Mouse (Mus musculus): ENCODE measurements around the gene Lin7a. TPM values are rescaled to one million over a fixed set of nuclear protein-coding genes. Genes with fewer than 3 reads are reported as not detected.

Lin7a gene
- polyA plus RNA-seq, 1 experiment from 2014 or later = 9.5 TPM

GRCm38 (mm10) chr10:107353483-107353882 lies 82.0 kb downstream of the Lin7a start:
- no peaks in the 10 kb centered on the region for H3K4me1 ChIP-seq
- H3K36me3 ChIP-seq (ENCODE audit: poor library complexity, severe bottlenecking) = no peaks in the 10 kb centered on the region
- no peak overlapping the region for H3K4me3 ChIP-seq
- H3K27ac ChIP-seq = no peak overlapping the region
- H3K9ac ChIP-seq = no peak overlapping the region
- ATAC-seq = no peak
- no peaks in the 10 kb centered on the region for H3K9me3 ChIP-seq (replicated peaks)
- 93% methylated on average over 3 of the region's 3 CpGs for WGBS
- H3K4me2 ChIP-seq = no peak overlapping the region
- H3K27me3 ChIP-seq = no peaks in the 10 kb centered on the region

DNA sequence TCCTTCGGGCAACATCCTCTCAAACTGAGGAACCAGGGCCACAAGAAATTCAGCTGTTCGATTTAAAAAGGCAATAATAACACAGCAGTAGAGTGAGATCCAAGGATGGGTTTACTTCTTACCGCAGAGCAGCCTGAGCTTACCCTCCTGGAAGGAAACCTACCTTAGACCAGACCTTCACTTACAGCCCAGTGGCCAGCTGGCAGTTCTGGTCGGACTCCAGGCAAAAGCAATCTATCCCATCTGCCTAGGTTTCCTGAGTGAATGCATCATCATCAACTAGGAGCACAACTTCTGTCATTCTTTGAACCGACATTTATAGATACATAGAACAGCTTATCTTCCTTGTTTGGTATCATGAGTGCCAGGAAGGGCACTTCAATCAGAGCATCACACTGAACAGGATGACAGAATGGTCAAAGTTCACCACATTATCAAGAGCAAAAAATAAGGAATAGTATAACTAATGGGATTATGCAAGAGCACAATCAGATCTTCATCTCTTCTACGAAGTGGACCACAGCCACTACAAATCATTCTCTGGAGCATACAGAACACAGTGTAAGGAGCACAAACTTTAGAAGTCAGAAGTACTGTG lies 87.1 kb downstream of the Lin7a start:
- no peaks in the 10 kb centered on the region for H3K36me3 ChIP-seq (ENCODE audit: poor library complexity, severe bottlenecking)
- H3K4me3 ChIP-seq = no peak overlapping the region
- no peaks in the 10 kb centered on the region for H3K9me3 ChIP-seq (replicated peaks)
- no peaks in the 10 kb centered on the region for H3K27me3 ChIP-seq
- no peaks in the 10 kb centered on the region for H3K4me1 ChIP-seq
- WGBS = 93% methylated on average over 6 of the region's 6 CpGs
- no peak for ATAC-seq
- no peak overlapping the region for H3K9ac ChIP-seq
- no peak overlapping the region for H3K4me2 ChIP-seq
- H3K27ac ChIP-seq = no peak overlapping the region

- no peak for ATAC-seq
- no peak overlapping the region for H3K27ac ChIP-seq
- no peak overlapping the region for H3K4me3 ChIP-seq
- no peaks in the 10 kb centered on the region for H3K27me3 ChIP-seq
- H3K9ac ChIP-seq = no peak overlapping the region
- no peaks in the 10 kb centered on the region for H3K36me3 ChIP-seq (ENCODE audit: poor library complexity, severe bottlenecking)
- H3K4me2 ChIP-seq = no peak overlapping the region
- no peaks in the 10 kb centered on the region for H3K9me3 ChIP-seq (replicated peaks)
- no peaks in the 10 kb centered on the region for H3K4me1 ChIP-seq
These were observed 87.8 kb downstream of the Lin7a start for GRCm38 (mm10) chr10:107359296-107359695.

GRCm38 (mm10) chr10:107361546-107361945 lies 90.1 kb downstream of the Lin7a start:
- Histone ChIP-seq H3K27me3 (no peaks in the 10 kb centered on the region), H3K4me2 (no peak overlapping the region), H3K9me3 (replicated peaks) (no peaks in the 10 kb centered on the region), H3K27ac (no peak overlapping the region), H3K36me3 (ENCODE audit: poor library complexity, severe bottlenecking) (no peaks in the 10 kb centered on the region), H3K4me1 (no peaks in the 10 kb centered on the region), H3K9ac (no peak overlapping the region), H3K4me3 (no peak overlapping the region)
- no peak for ATAC-seq
- WGBS = 70% methylated on average over 4 of the region's 4 CpGs

DNA sequence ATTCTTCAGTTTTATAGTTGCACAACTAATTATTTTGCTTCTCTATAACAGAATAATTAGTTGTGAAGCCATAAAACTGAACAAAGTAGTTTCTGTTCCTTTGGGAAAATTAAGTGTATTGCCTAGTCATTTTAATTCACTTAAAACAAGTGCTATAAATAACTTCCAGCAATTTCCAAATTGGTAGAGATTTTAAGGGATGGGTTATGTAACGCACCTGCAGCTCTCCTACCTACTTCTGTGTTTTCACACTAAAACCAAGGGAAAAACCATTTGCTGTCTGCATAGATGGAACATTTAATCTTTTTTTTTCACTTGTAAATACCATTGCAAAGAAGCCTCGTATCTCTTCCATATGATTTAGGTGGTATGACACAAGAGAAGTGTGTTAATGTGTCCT lies 90.5 kb downstream of the Lin7a start:
- H3K4me1 ChIP-seq = no peaks in the 10 kb centered on the region
- H3K4me3 ChIP-seq = no peak overlapping the region
- no peaks in the 10 kb centered on the region for H3K9me3 ChIP-seq (replicated peaks)
- H3K36me3 ChIP-seq (ENCODE audit: poor library complexity, severe bottlenecking) = no peaks in the 10 kb centered on the region
- 91% methylated on average over 2 of the region's 2 CpGs for WGBS
- H3K27me3 ChIP-seq = no peaks in the 10 kb centered on the region
- H3K9ac ChIP-seq = no peak overlapping the region
- H3K27ac ChIP-seq = no peak overlapping the region
- H3K4me2 ChIP-seq = no peak overlapping the region
- ATAC-seq = no peak

- Histone ChIP-seq H3K9ac (no peak overlapping the region), H3K9me3 (replicated peaks) (no peaks in the 10 kb centered on the region), H3K4me1 (no peaks in the 10 kb centered on the region), H3K4me3 (no peak overlapping the region), H3K27ac (no peak overlapping the region), H3K36me3 (ENCODE audit: poor library complexity, severe bottlenecking) (no peaks in the 10 kb centered on the region), H3K27me3 (no peaks in the 10 kb centered on the region), H3K4me2 (no peak overlapping the region)
- ATAC-seq = no peak
- 88% methylated on average over 16 of the region's 16 CpGs for WGBS
These were observed 91.7 kb downstream of the Lin7a start for GRCm38 (mm10) chr10:107363049-107363816.

GRCm38 (mm10) chr10:107377218-107377617 lies 105.7 kb downstream of the Lin7a start:
- H3K27ac ChIP-seq = no peak overlapping the region
- no peaks in the 10 kb centered on the region for H3K27me3 ChIP-seq
- H3K4me3 ChIP-seq = no peak overlapping the region
- no peak overlapping the region for H3K9ac ChIP-seq
- no peak for ATAC-seq
- H3K36me3 ChIP-seq (ENCODE audit: poor library complexity, severe bottlenecking) = no peaks in the 10 kb centered on the region
- H3K9me3 ChIP-seq (replicated peaks) = no peaks in the 10 kb centered on the region
- H3K4me1 ChIP-seq = no peaks in the 10 kb centered on the region
- no peak overlapping the region for H3K4me2 ChIP-seq
- 81% methylated on average over 2 of the region's 2 CpGs for WGBS

- WGBS = 70% methylated on average over 4 of the region's 4 CpGs
- no peaks in the 10 kb centered on the region for H3K36me3 ChIP-seq (ENCODE audit: poor library complexity, severe bottlenecking)
- ATAC-seq = no peak
- H3K27ac ChIP-seq = no peak overlapping the region
- no peak overlapping the region for H3K4me2 ChIP-seq
- no peak overlapping the region for H3K9ac ChIP-seq
- no peaks in the 10 kb centered on the region for H3K27me3 ChIP-seq
- no peak overlapping the region for H3K4me3 ChIP-seq
- H3K4me1 ChIP-seq = no peaks in the 10 kb centered on the region
- no peaks in the 10 kb centered on the region for H3K9me3 ChIP-seq (replicated peaks)
These were observed 109.8 kb downstream of the Lin7a start for GRCm38 (mm10) chr10:107381143-107381746.

- Histone ChIP-seq H3K27me3 (no peaks in the 10 kb centered on the region), H3K27ac (no peak overlapping the region), H3K4me2 (no peak overlapping the region), H3K4me3 (no peak overlapping the region), H3K36me3 (ENCODE audit: poor library complexity, severe bottlenecking) (no peaks in the 10 kb centered on the region), H3K9ac (no peak overlapping the region), H3K9me3 (replicated peaks) (no peaks in the 10 kb centered on the region), H3K4me1 (no peaks in the 10 kb centered on the region)
- 0 out of 2 replicates have a peak, but pooled peaks have one; percentile 24 for ATAC-seq
These were observed 112.3 kb downstream of the Lin7a start for GRCm38 (mm10) chr10:107383825-107384224.

DNA sequence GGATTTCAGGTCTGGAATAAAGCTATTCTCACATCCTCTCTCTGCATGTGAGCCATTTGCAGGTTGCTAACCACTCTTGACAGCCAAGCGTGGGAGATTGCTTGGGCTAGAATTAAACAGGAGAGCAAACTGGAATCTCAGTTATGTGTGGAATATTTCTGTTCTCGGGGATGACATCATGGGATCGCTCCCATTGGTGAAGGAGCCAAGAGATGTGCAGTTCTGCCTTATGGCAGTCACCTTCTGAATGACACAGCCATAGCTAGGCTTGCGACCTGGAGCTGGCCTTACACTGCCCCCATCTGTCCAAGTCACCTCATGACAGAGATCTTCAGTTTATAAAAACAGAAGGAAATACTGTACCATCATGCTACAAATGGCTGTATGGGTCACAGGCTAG lies 118.0 kb downstream of the Lin7a start:
- H3K9me3 ChIP-seq (replicated peaks) = no peaks in the 10 kb centered on the region

DNA sequence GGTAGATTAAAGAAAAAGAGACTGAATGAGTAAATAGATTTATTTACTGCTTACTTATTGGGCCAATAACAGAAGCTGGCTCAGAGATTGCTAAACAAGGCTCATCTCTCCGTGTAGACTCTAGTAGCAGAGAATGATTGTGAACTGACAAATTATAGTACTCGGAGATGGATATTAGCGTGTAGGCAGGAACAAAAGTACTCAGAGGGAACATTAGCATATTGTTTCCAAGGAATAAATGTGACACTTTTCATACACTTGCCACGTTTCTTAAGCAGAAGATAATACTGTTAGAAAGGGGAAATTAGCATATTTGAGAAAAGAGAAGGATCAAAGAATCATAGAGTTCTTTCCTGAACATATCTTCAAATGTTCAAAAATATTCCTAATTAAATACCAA lies 133.9 kb downstream of the Lin7a start:
- Histone ChIP-seq H3K4me2 (no peak overlapping the region), H3K4me1 (no peaks in the 10 kb centered on the region), H3K4me3 (no peak overlapping the region), H3K36me3 (ENCODE audit: poor library complexity, severe bottlenecking) (no peaks in the 10 kb centered on the region), H3K27ac (no peak overlapping the region), H3K9me3 (replicated peaks) (no peaks in the 10 kb centered on the region), H3K9ac (no peak overlapping the region), H3K27me3 (no peaks in the 10 kb centered on the region)
- peak; percentile 59; the same call in 1 of the 2 replicates for ATAC-seq
- 72% methylated on average over 4 of the region's 4 CpGs for WGBS

More for the DNA sequence above, 118.0 kb downstream of the Lin7a start:
- Histone ChIP-seq H3K9ac (no peak overlapping the region), H3K36me3 (ENCODE audit: poor library complexity, severe bottlenecking) (no peaks in the 10 kb centered on the region), H3K4me1 (no peaks in the 10 kb centered on the region), H3K4me2 (no peak overlapping the region), H3K27ac (no peak overlapping the region), H3K27me3 (no peaks in the 10 kb centered on the region), H3K4me3 (no peak overlapping the region)
- peak; percentile 90 for ATAC-seq
- WGBS = 54% methylated on average over 4 of the region's 4 CpGs

GRCm38 (mm10) chr10:107418306-107418705 lies 146.8 kb downstream of the Lin7a start:
- Histone ChIP-seq H3K9ac (no peak overlapping the region), H3K9me3 (replicated peaks) (no peaks in the 10 kb centered on the region), H3K4me1 (no peaks in the 10 kb centered on the region), H3K27me3 (no peaks in the 10 kb centered on the region), H3K4me2 (no peak overlapping the region), H3K4me3 (no peak overlapping the region), H3K36me3 (ENCODE audit: poor library complexity, severe bottlenecking) (no peaks in the 10 kb centered on the region), H3K27ac (no peak overlapping the region)
- 91% methylated on average over 14 of the region's 14 CpGs for WGBS
- no peak for ATAC-seq
